Comparison of ENCODE assay signal across 8 mouse cellular contexts in the genomic region with DNA sequence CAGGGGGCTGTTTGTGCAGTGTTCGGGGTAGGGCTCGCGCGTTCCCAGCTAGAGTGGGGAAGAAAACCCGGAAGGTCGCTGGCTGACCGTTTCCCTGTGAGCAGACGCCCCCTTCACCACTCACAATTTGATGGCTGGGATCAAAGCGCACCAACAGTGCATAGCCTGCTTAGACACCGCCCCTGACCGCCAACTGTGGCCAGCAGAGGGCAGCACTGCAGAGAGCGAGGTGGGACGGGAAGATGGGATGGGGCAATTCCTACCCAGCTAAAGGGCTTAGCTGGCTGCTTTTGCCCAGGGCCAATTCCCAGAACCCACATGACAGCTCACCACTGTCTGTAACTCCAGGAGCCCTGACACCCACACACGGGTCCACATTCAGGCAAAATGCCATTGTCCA. TPM values are rescaled to one million over a fixed set of nuclear protein-coding genes. Genes with fewer than 3 reads are reported as not detected.
DNase-seq lines count a peak whose midpoint lies in the region; ATAC-seq lines count a peak whose summit lies in the region.

No protein-coding gene starts in this region.

- WGBS in neural tube, embryonic 15.5 days: 45% methylated on average over 14 of the region's 14 CpGs
- 44% methylated on average over 14 of the region's 14 CpGs for WGBS in limb, embryonic 10.5 days
- 46% methylated on average over 14 of the region's 14 CpGs for WGBS in neural tube, embryonic 11.5 days

- H3K9ac ChIP-seq in neural tube, embryonic 15.5 days (replicated peaks): no peak overlapping the region
- H3K9ac ChIP-seq in neural tube, embryonic 11.5 days (ENCODE audit: low read length): no peak overlapping the region

- no peaks in the 10 kb centered on the region for H3K36me3 ChIP-seq in neural tube, embryonic 15.5 days
- H3K36me3 ChIP-seq in limb, embryonic 10.5 days: no peaks in the 10 kb centered on the region
- no peaks in the 10 kb centered on the region for H3K36me3 ChIP-seq in neural tube, embryonic 11.5 days (ENCODE audit: control insufficient read depth, insufficient read depth, low read length)

- no peaks in the 10 kb centered on the region for H3K27me3 ChIP-seq in neural tube, embryonic 15.5 days (replicated peaks)
- H3K27me3 ChIP-seq in limb, embryonic 10.5 days (ENCODE audit: low read depth, poor library complexity, severe bottlenecking): no peaks in the 10 kb centered on the region
- no peaks in the 10 kb centered on the region for H3K27me3 ChIP-seq in neural tube, embryonic 11.5 days (ENCODE audit: control insufficient read depth, insufficient read depth, low read length)

- DNase-seq in cerebellum, postnatal 14 days: peak; percentile 55 to 83
- DNase-seq in cerebellum, adult 9-10 months: no peak
- peak; percentile 61 for DNase-seq in neural tube, embryonic 10.5 days (ENCODE audit: extremely low spot score, low spot score)
- DNase-seq in embryo, embryonic 11.5 days (ENCODE audit: low read depth, low spot score): peak; percentile 20
- peak; percentile 78 for DNase-seq in limb, embryonic 10.5 days (ENCODE audit: low spot score)
- DNase-seq in neural tube, embryonic 11.5 days (ENCODE audit: low spot score): peak; percentile 54
- no peak for DNase-seq in layer of hippocampus, adult 8-10 months (ENCODE audit: low spot score in 2 of 2)

- ATAC-seq in neural tube, embryonic 15.5 days (ENCODE audit: low FRiP score): no peak
- no peak for ATAC-seq in neural tube, embryonic 11.5 days (ENCODE audit: insufficient read depth, low FRiP score, low TSS enrichment)

- no peaks in the 10 kb centered on the region for H3K4me1 ChIP-seq in neural tube, embryonic 15.5 days
- peaks cover 15% of the 10 kb centered on the region for H3K4me1 ChIP-seq in limb, embryonic 10.5 days
- H3K4me1 ChIP-seq in neural tube, embryonic 11.5 days (ENCODE audit: control insufficient read depth, insufficient read depth, low read length): no peaks in the 10 kb centered on the region

- no peak overlapping the region for H3K27ac ChIP-seq in neural tube, embryonic 15.5 days (replicated peaks)
- no peak overlapping the region for H3K27ac ChIP-seq in limb, embryonic 10.5 days
- H3K27ac ChIP-seq in neural tube, embryonic 11.5 days (ENCODE audit: low read depth, low read length): no peak overlapping the region

- H3K9me3 ChIP-seq in neural tube, embryonic 15.5 days (replicated peaks): no peaks in the 10 kb centered on the region
- no peaks in the 10 kb centered on the region for H3K9me3 ChIP-seq in limb, embryonic 10.5 days (replicated peaks)
- H3K9me3 ChIP-seq in neural tube, embryonic 11.5 days (ENCODE audit: control insufficient read depth, low read length): no peaks in the 10 kb centered on the region

- H3K4me3 ChIP-seq in neural tube, embryonic 15.5 days (replicated peaks): no peak overlapping the region
- H3K4me3 ChIP-seq in limb, embryonic 10.5 days: no peak overlapping the region
- no peak overlapping the region for H3K4me3 ChIP-seq in neural tube, embryonic 11.5 days (ENCODE audit: low read depth, low read length)

- H3K4me2 ChIP-seq in neural tube, embryonic 15.5 days: no peak overlapping the region
- H3K4me2 ChIP-seq in neural tube, embryonic 11.5 days (ENCODE audit: low read depth): no peak overlapping the region

RNA-seq across cellular contexts. Expression of gene Hsbp1, which starts 14.5 kb away (rescaled TPM):
- polyA plus RNA-seq in neural tube, embryonic 15.5 days (2015; fragmentation: Nextera tagmentation; extraction: Ambion mirVana): 708 and 827 TPM in 2 replicates
- polyA plus RNA-seq in limb, embryonic 10.5 days (2016; fragmentation: Nextera tagmentation; extraction: Ambion mirVana): 217 and 241 TPM in 2 replicates
- polyA plus RNA-seq in neural tube, embryonic 11.5 days (2014; fragmentation: Nextera tagmentation; extraction: Ambion mirVana): 355 and 357 TPM in 2 replicates
- 100 to 1,000 TPM; 307 to 316 (median 311) TPM for total RNA-seq in layer of hippocampus, adult 8-10 months (2022)

RNA-seq across cellular contexts. Expression of gene Mlycd, which starts 35.8 kb away (rescaled TPM):
- polyA plus RNA-seq in neural tube, embryonic 15.5 days (2015; fragmentation: Nextera tagmentation; extraction: Ambion mirVana): 15.8 and 16.0 TPM in 2 replicates
- polyA plus RNA-seq in limb, embryonic 10.5 days (2016; fragmentation: Nextera tagmentation; extraction: Ambion mirVana): 6.3 and 6.7 TPM in 2 replicates
- 9.7 and 11.5 TPM in 2 replicates for polyA plus RNA-seq in neural tube, embryonic 11.5 days (2014; fragmentation: Nextera tagmentation; extraction: Ambion mirVana)
- total RNA-seq in layer of hippocampus, adult 8-10 months (2022): 10 to 100 TPM; 26.3 to 28.5 (median 27.2) TPM

Comparison
In these comparisons a context has a peak if more than half of its experiments do, and no peak if none do; other contexts are left out.
1. DNase-seq: peak in cerebellum, postnatal 14 days (2 of 2), neural tube, embryonic 10.5 days (single experiment), embryo, embryonic 11.5 days (single experiment), limb, embryonic 10.5 days (single experiment) and neural tube, embryonic 11.5 days (single experiment); none in cerebellum, adult 9-10 months (single experiment) and layer of hippocampus, adult 8-10 months (0 of 2).